Mouse (Mus musculus) hindbrain, embryonic 11.5 days (tissue): ENCODE measurements around the gene Garem2. TPM values are rescaled to one million over a fixed set of nuclear protein-coding genes. Genes with fewer than 3 reads are reported as not detected.

Experiments used
- ATAC-seq: fragments of 200-750 bp; cut with Nextera tagmentation; 2 replicates; pipeline ENCODE4 v1.8.0; 2017; ENCODE audit warnings: mild to moderate bottlenecking, moderate TSS enrichment, moderate library complexity; ENCODE audit not compliant: low FRiP score
- DNase-seq: peaks from one replicate; pipeline ENCODE4 v3.0.0-alpha.2; 2015; ENCODE audit warnings: low spot score
- H3K27ac ChIP-seq: fragments of 300-500 bp; sonication (generic); 2 replicates; pipeline ENCODE4 v1.5.1; 2014; ENCODE audit warnings: mild to moderate bottlenecking, low read depth, low read length
- H3K27me3 ChIP-seq: fragments of 300-500 bp; sonication (generic); 2 replicates; pipeline ENCODE4 v1.6.1; 2014; ENCODE audit warnings: mild to moderate bottlenecking, low read length, moderate library complexity, mixed read lengths; ENCODE audit not compliant: control insufficient read depth, insufficient read depth
- H3K36me3 ChIP-seq: fragments of 300-500 bp; sonication (generic); 2 replicates; pipeline ENCODE4 v1.6.1; 2014; ENCODE audit warnings: mild to moderate bottlenecking, low read length, moderate library complexity, mixed read lengths; ENCODE audit not compliant: control insufficient read depth, insufficient read depth
- H3K4me1 ChIP-seq: fragments of 300-500 bp; sonication (generic); replicated peaks from 2 replicates; pipeline ENCODE4 v1.6.1; 2014; ENCODE audit warnings: low read length, mixed read lengths; ENCODE audit not compliant: control insufficient read depth, insufficient read depth
- H3K4me2 ChIP-seq: fragments of 300-500 bp; sonication (generic); replicated peaks from 2 replicates; pipeline ENCODE4 v1.6.1; 2014; ENCODE audit warnings: mild to moderate bottlenecking, low read depth, low read length
- H3K4me3 ChIP-seq: fragments of 300-500 bp; sonication (generic); 2 replicates; pipeline ENCODE4 v1.5.1; 2014; ENCODE audit warnings: low read depth, low read length
- H3K9ac ChIP-seq: fragments of 300-500 bp; sonication (generic); 2 replicates; pipeline ENCODE4 v1.6.1; 2014; ENCODE audit warnings: low read depth, low read length
- H3K9me3 ChIP-seq: fragments of 300-500 bp; sonication (generic); 2 replicates; pipeline ENCODE4 v1.6.1; 2016; ENCODE audit warnings: low read length; ENCODE audit not compliant: control insufficient read depth
- WGBS: fragments of 180-500 bp; shearing (Covaris S2); extraction: QIAGEN DNeasy Blood & Tissue Kit; methylation state at CpG from one replicate; pipeline ENCODE4 v1.1.7; 2014; 5-methylcytosine and 5-hydroxymethylcytosine counted together
- polyA plus RNA-seq: library from polyadenylated mRNA; unstranded; fragments of >200 nt; fragmentation: Nextera tagmentation; extraction: Ambion mirVana; gene quantifications from 2 replicates; pipeline ENCODE4 v1.2.1, GENCODE M21; 2014

Garem2 gene
- polyA plus RNA-seq, 1 experiment from 2014 or later: 18.2 TPM

DNA sequence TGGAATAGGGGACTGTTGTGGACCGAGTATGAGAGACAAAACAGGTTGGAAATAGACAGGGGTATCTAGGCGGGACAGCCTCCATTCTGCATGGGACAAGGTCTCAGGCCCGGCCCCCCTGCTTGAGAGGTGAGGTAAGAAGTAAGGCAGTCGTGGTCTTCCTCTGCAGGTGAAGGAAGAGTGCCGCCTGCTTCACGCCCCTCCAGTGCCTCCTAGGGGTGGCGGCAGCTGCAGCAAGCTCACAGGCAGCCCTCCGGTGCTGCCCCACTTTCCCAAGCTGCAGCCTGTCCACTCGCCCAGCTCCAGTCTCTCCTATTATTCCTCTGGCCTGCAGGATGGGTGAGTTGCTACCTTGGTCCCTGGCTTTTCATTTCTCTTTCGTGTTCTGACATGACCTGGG, 10.8 kb downstream of the Garem2 start:
- H3K4me3 ChIP-seq: no peak overlapping the region
- peaks cover 15% of the 10 kb centered on the region for H3K27me3 ChIP-seq
- ATAC-seq (no peak), DNase-seq (no peak)
- H3K36me3 ChIP-seq: peaks cover 2% of the 10 kb centered on the region; the same call in 1 of the 2 replicates
- H3K9ac ChIP-seq: no peak overlapping the region
- H3K9me3 ChIP-seq: no peaks in the 10 kb centered on the region
- H3K4me1 ChIP-seq: peaks cover 20% of the 10 kb centered on the region
- no peak overlapping the region for H3K27ac ChIP-seq
- WGBS: 34% methylated on average over 10 of the region's 10 CpGs
- no peak overlapping the region for H3K4me2 ChIP-seq

DNA sequence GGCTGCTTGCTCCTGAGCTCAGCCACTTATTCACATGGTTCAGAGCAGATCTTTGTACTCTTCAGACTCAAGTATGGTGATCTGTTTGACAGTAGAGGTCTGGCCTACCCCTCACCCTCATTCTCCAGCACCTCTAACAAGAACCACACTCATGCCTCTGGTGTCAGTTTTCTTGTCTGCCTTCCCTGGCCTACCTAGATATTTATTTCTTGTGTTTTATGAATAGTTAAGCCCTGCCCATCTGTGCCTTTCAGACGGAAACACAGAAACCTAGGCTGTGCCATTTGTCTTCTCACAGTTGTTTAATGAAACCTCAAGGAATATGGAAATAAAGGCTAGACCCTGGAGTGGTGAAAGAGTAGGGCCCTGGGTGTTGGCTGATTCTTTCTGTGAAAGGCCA, 13.1 kb downstream of the Garem2 start:
- H3K36me3 ChIP-seq: peaks cover 5% of the 10 kb centered on the region; the same call in 1 of the 2 replicates
- ATAC-seq (no peak), DNase-seq (no peak)
- H3K4me3 ChIP-seq: no peak overlapping the region
- no peak overlapping the region for H3K4me2 ChIP-seq
- H3K4me1 ChIP-seq: peaks cover 12% of the 10 kb centered on the region
- 91% methylated on average over 1 of the region's 1 CpGs for WGBS
- peaks cover 10% of the 10 kb centered on the region for H3K27me3 ChIP-seq
- no peak overlapping the region for H3K9ac ChIP-seq
- H3K9me3 ChIP-seq: no peaks in the 10 kb centered on the region
- H3K27ac ChIP-seq: no peak overlapping the region

DNA sequence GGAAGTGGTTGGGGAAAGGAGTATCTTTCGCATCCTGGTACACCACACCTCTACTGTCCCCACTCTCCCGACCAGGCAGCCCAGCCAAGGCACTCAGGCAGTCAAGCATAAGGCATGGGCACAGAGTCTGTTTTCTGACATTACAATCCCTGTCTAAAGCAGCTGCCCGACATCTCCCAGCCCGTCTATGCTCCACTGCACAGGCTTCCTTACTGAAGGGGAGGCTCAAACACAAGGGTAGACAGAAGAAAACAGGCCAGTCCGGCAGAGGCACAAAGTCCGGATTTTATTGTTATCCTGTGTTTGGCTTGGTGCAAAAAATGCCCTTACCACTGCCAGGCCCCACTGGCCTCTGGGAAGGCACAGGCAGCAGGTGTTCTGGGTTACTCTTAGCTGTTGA, 14.2 kb downstream of the Garem2 start:
- Histone ChIP-seq H3K9me3 (no peaks in the 10 kb centered on the region), H3K9ac (no peak overlapping the region), H3K27ac (no peak overlapping the region), H3K4me3 (no peak overlapping the region), H3K27me3 (peaks cover 2% of the 10 kb centered on the region; the same call in 1 of the 2 replicates), H3K36me3 (peaks cover 5% of the 10 kb centered on the region; the same call in 1 of the 2 replicates), H3K4me2 (no peak overlapping the region), H3K4me1 (peaks cover 4% of the 10 kb centered on the region)
- ATAC-seq (no peak), DNase-seq (no peak)
- 83% methylated on average over 6 of the region's 6 CpGs for WGBS

DNA sequence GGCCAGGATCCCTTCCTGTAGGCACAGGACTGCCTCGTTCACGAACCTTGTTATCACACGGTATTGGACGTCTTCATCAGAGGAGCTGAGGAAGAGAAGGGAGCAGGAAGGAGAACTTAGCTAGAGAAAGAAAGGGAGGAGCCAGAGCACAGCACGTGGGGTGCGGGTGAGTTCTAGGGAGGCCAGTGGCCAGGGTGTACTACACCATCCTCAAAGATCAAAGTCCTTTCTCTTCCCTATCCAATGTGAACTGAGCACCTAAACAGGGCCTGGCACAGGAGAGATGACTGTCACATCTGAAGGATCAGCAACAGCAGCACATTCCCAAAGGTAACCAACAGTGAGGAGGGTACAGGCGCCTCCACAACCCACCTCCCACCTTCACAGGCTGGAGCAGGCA, 15.1 kb downstream of the Garem2 start:
- peaks cover 5% of the 10 kb centered on the region; the same call in 1 of the 2 replicates for H3K36me3 ChIP-seq
- DNase-seq: no peak
- no peak overlapping the region for H3K4me3 ChIP-seq
- no peak for ATAC-seq
- H3K4me2 ChIP-seq: no peak overlapping the region
- H3K9me3 ChIP-seq: no peaks in the 10 kb centered on the region
- no peak overlapping the region for H3K9ac ChIP-seq
- H3K4me1 ChIP-seq: no peaks in the 10 kb centered on the region
- no peak overlapping the region for H3K27ac ChIP-seq
- no peaks in the 10 kb centered on the region for H3K27me3 ChIP-seq
- 88% methylated on average over 7 of the region's 7 CpGs for WGBS

DNA sequence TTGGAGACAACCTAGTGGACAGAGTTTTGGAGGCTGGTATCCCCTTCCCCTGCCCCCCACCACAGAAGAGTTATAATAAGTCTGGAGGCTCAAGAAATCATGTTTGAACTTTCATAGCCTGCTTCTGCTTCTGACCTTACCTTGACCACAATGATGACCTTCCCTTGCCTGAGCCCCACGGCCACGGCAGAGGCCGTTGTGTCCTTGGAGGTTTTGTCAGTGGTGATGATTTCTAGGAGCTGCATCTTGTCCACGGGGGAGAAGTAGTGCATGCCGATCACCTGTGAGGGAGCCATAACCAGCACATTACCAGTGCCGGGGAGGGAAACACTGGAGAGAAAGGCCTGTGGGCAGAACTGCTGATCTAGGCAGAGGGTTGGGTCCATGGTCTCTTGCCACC, 17.5 kb downstream of the Garem2 start:
- H3K9me3 ChIP-seq: no peaks in the 10 kb centered on the region
- DNase-seq: no peak
- peaks cover 3% of the 10 kb centered on the region; the same call in 1 of the 2 replicates for H3K36me3 ChIP-seq
- no peak overlapping the region for H3K9ac ChIP-seq
- WGBS: 93% methylated on average over 6 of the region's 6 CpGs
- no peak overlapping the region for H3K27ac ChIP-seq
- no peak overlapping the region for H3K4me3 ChIP-seq
- no peak overlapping the region for H3K4me2 ChIP-seq
- ATAC-seq: no peak
- no peaks in the 10 kb centered on the region for H3K4me1 ChIP-seq
- H3K27me3 ChIP-seq: no peaks in the 10 kb centered on the region

DNA sequence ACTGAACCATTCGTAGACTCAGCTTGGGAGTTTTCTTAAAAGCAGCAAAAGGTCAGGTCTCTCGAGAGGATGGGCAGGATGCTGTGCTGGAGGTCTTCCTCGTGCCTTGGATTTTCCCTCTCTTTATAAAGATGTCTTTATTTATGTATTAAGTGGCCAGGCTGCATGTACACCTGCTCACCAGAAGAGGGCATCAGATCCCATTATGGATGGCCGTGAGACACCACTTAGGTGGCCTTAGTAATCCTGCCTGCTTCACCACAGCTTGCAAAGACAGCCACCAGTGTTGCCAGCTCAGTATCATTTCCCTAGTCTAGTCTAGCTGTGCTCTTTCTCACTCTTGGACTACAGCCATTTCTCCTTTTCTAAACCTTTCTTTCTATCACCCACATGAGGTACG, 20.6 kb downstream of the Garem2 start:
- no peak overlapping the region for H3K4me2 ChIP-seq
- H3K9me3 ChIP-seq: no peaks in the 10 kb centered on the region
- no peak overlapping the region for H3K9ac ChIP-seq
- H3K4me1 ChIP-seq: no peaks in the 10 kb centered on the region
- no peak overlapping the region for H3K27ac ChIP-seq
- 53% methylated on average over 5 of the region's 5 CpGs for WGBS
- peak; percentile 71 for DNase-seq
- H3K27me3 ChIP-seq: no peaks in the 10 kb centered on the region
- peaks cover 3% of the 10 kb centered on the region; the same call in 1 of the 2 replicates for H3K36me3 ChIP-seq
- ATAC-seq: no peak
- no peak overlapping the region for H3K4me3 ChIP-seq

DNA sequence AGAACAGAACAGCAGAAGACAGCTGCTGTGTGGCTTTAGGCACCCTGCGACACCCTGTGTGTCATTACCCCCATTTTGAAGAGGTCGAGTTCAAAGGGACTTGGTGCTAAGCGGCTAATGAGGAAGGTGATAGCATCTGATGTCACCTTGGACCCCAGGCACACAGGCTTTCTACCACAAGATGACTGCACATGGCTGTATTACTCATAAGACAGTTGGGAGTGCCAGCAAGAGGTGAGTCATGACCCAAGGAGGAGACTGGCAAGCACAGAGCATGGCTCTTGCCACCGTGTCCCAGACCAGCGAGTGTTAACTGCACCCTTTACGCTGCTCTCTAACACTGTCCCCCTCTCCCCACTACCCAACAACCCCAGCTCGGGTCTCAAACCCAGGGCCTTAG, 21.8 kb downstream of the Garem2 start:
- no peaks in the 10 kb centered on the region for H3K36me3 ChIP-seq
- no peaks in the 10 kb centered on the region for H3K4me1 ChIP-seq
- WGBS: 89% methylated on average over 7 of the region's 7 CpGs
- no peaks in the 10 kb centered on the region for H3K27me3 ChIP-seq
- DNase-seq (no peak), ATAC-seq (no peak)
- no peak overlapping the region for H3K9ac ChIP-seq
- no peak overlapping the region for H3K4me3 ChIP-seq
- no peak overlapping the region for H3K27ac ChIP-seq
- no peaks in the 10 kb centered on the region for H3K9me3 ChIP-seq
- no peak overlapping the region for H3K4me2 ChIP-seq

DNA sequence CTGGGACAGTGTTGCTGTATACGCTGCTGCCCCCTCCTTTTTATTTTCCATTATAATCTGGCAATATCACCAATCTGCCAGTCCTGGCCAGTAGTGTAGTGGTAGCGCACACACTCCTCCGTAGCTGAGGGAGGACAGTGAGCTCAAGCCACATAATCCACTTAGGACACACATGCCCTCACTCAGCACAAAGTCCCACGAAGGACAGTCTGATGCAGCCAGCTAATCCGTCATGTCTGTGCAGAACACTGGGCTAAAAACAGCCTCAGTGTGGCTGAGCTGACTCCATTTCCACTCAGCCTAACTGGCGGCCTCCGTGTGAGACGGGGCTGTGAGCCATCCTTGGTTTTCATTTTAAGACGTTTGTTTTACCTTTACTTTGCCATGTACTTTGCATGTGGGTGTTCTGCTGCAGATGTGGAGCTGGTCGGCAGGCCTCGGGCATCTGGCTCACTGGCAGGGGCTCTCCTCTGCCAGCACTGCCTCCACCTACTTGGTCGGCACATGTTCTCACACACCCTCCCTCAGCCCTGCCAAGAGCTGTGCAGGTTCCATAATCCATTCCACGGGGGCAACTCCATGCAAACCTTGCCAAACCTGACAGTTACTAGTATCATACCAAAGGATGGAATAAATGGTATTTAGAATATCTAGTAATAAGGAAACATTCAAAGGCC, 23.1 kb downstream of the Garem2 start:
- 93% methylated on average over 13 of the region's 13 CpGs for WGBS
- H3K9ac ChIP-seq: no peak overlapping the region
- no peaks in the 10 kb centered on the region for H3K27me3 ChIP-seq
- H3K27ac ChIP-seq: no peak overlapping the region
- ATAC-seq (no peak), DNase-seq (no peak)
- H3K4me3 ChIP-seq: no peak overlapping the region
- no peaks in the 10 kb centered on the region for H3K9me3 ChIP-seq
- no peak overlapping the region for H3K4me2 ChIP-seq
- H3K36me3 ChIP-seq: no peaks in the 10 kb centered on the region
- no peaks in the 10 kb centered on the region for H3K4me1 ChIP-seq

DNA sequence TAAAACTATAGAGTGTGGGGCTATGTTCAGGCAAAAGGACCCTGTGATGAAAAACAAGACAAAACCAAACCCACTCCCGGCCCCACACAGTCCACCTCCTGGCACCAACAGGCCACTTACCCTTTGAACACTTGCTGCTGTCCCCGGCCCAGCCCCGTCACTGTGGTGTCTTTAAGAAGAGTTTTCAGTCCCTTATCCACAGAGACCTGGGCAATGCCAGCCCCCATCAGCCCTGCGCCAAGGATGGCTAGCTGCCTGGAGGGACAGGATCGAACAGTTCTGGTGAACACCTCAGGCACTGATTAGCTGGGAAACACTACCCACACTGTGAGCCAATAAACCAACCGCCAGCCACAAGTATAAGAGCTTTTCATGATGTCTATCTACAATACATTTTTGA, 23.7 kb downstream of the Garem2 start:
- Histone ChIP-seq H3K4me3 (no peak overlapping the region), H3K27me3 (no peaks in the 10 kb centered on the region), H3K9me3 (no peaks in the 10 kb centered on the region), H3K9ac (no peak overlapping the region), H3K4me2 (no peak overlapping the region), H3K4me1 (no peaks in the 10 kb centered on the region), H3K27ac (no peak overlapping the region), H3K36me3 (no peaks in the 10 kb centered on the region)
- no peak for ATAC-seq
- 96% methylated on average over 6 of the region's 6 CpGs for WGBS
- DNase-seq: no peak
